Mouse (Mus musculus) neural tube, embryonic 14.5 days (tissue): Measurements from ENCODE around the gene Phldb3. TPM values are rescaled to one million over a fixed set of nuclear protein-coding genes. Genes with fewer than 3 reads are reported as not detected.

Experiments used
- ATAC-seq: fragments of 200-750 bp; cut with Nextera tagmentation; 2 replicates; pipeline ENCODE4 v1.8.0; 2017; ENCODE audit warnings: low read depth, mild to moderate bottlenecking, moderate TSS enrichment, moderate library complexity
- H3K27ac ChIP-seq: fragments of 300-500 bp; sonication (generic); 2 replicates; pipeline ENCODE4 v1.5.1; 2014; ENCODE audit warnings: low read depth, mild to moderate bottlenecking, control low read depth, low read length, moderate library complexity, mixed read lengths
- H3K27me3 ChIP-seq: fragments of 300-500 bp; sonication (generic); 2 replicates; pipeline ENCODE4 v1.6.1; 2014; ENCODE audit warnings: low read length; ENCODE audit not compliant: control insufficient read depth, insufficient read depth
- H3K36me3 ChIP-seq: fragments of 300-500 bp; sonication (generic); 2 replicates; pipeline ENCODE4 v1.6.1; 2014; ENCODE audit warnings: low read length, mixed read lengths; ENCODE audit not compliant: control insufficient read depth, insufficient read depth
- H3K4me1 ChIP-seq: fragments of 300-500 bp; sonication (generic); 2 replicates; pipeline ENCODE4 v1.6.1; 2014; ENCODE audit warnings: low read length; ENCODE audit not compliant: control insufficient read depth, insufficient read depth
- H3K4me2 ChIP-seq: fragments of 300-500 bp; sonication (generic); 2 replicates; pipeline ENCODE4 v1.6.1; 2014; ENCODE audit warnings: mild to moderate bottlenecking, low read depth, low read length, control low read depth
- H3K4me3 ChIP-seq: fragments of 300-500 bp; sonication (generic); 2 replicates; pipeline ENCODE4 v1.5.1; 2014; ENCODE audit warnings: low read depth, low read length, control low read depth, mixed read lengths
- H3K9ac ChIP-seq: fragments of 300-500 bp; sonication (generic); replicated peaks from 2 replicates; pipeline ENCODE4 v1.6.1; 2014; ENCODE audit warnings: low read depth, mild to moderate bottlenecking, control low read depth, low read length, mixed read lengths
- H3K9me3 ChIP-seq: fragments of 300-500 bp; sonication (generic); 2 replicates; pipeline ENCODE4 v1.6.1; 2016; ENCODE audit warnings: low read length; ENCODE audit not compliant: control insufficient read depth
- WGBS: fragments of 180-500 bp; shearing (Covaris S2); extraction: QIAGEN DNeasy Blood & Tissue Kit; methylation state at CpG from one replicate; pipeline ENCODE4 v1.1.7; 2014; 5-methylcytosine and 5-hydroxymethylcytosine counted together
- polyA plus RNA-seq: library from polyadenylated mRNA; unstranded; fragments of >200 nt; fragmentation: Nextera tagmentation; extraction: Ambion mirVana; gene quantifications from 2 replicates; pipeline ENCODE4 v1.2.1, GENCODE M21; 2014

The Phldb3 gene
- polyA plus RNA-seq, 1 experiment from 2014 or later: not detected

GRCm38 (mm10) chr7:24605561-24605960 lies 5.0 kb upstream of the Phldb3 start:
- Histone ChIP-seq H3K27me3 (peaks cover 7% of the 10 kb centered on the region), H3K9ac (no peak overlapping the region), H3K4me2 (no peak overlapping the region), H3K4me3 (no peak overlapping the region), H3K36me3 (no peaks in the 10 kb centered on the region), H3K9me3 (no peaks in the 10 kb centered on the region), H3K27ac (no peak overlapping the region), H3K4me1 (0 out of 2 replicates have a peak, but pooled peaks cover 1% of the 10 kb centered on the region)
- 91% methylated on average over 7 of the region's 7 CpGs for WGBS
- ATAC-seq: no peak

DNA sequence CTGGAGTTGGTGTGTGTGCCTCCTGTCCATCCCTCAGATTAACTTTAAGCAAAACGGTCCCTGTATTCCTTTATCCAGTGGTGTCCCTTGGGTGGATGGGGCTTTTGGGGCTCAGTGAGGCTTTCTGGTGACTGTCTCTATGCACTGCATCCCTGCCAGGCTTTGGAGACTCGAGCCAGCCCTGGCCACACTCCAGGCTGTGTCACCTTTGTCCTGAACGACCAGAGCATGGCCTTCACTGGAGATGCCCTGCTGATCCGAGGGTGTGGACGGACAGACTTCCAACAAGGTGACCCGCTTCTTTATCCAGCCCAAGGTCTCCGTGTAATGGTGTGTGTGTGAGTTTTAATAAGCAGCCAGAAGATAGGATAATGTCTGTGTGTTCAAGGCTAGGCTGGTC lies 4.5 kb upstream of the Phldb3 start:
- 87% methylated on average over 7 of the region's 7 CpGs for WGBS
- H3K4me2 ChIP-seq: no peak overlapping the region
- H3K27ac ChIP-seq: no peak overlapping the region
- no peak overlapping the region for H3K9ac ChIP-seq
- H3K9me3 ChIP-seq: no peaks in the 10 kb centered on the region
- no peaks in the 10 kb centered on the region for H3K36me3 ChIP-seq
- H3K4me3 ChIP-seq: no peak overlapping the region
- 0 out of 2 replicates have a peak, but pooled peaks cover 2% of the 10 kb centered on the region for H3K4me1 ChIP-seq
- no peak for ATAC-seq
- peaks cover 12% of the 10 kb centered on the region for H3K27me3 ChIP-seq

DNA sequence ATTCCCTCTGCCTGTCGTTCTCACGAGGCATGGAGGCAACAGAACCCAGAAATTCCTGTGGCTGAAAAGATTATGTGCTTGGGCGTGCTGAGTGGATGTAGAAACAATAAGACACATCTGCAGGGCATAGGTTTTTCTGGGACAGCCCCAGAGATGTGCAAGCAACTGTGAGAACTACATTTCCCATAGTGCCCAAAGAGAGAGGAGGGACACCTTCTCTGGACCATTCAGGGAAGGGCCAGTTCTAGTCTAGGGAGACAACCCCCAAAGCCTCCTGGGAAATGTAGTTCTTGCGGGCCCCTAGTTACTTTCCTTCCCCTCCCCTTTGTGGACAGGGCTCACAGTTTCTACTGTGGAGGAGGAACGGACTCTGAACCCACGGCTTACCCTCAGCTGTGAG lies 2.5 kb upstream of the Phldb3 start:
- no peak overlapping the region for H3K9ac ChIP-seq
- peak; percentile 77; the same call in 1 of the 2 replicates for ATAC-seq
- 0 out of 2 replicates have a peak, but pooled peaks cover 2% of the 10 kb centered on the region for H3K4me1 ChIP-seq
- WGBS: 51% methylated on average over 6 of the region's 6 CpGs
- peaks cover 30% of the 10 kb centered on the region for H3K27me3 ChIP-seq
- H3K4me2 ChIP-seq: no peak overlapping the region
- H3K36me3 ChIP-seq: no peaks in the 10 kb centered on the region
- H3K27ac ChIP-seq: no peak overlapping the region
- H3K4me3 ChIP-seq: no peak overlapping the region
- H3K9me3 ChIP-seq: no peaks in the 10 kb centered on the region

DNA sequence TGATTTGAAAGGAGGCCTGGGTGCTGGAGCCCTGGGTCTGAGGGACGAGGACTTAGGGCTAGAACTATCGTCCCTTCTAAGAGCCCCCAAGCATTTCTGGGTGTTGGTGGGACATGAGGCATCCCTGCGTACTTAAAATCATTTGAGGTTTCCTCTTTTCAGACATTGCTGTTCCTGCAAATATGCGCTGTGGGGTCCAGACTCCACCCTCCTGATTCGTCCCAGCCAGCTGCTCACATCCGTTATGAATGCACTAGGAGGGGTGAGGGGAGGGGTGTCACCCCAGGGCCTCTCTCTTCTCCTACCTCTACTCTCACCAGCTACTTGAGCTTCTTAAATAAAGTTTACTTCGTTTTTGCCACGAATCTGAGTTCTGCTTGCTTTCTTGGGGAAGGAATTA lies 2.0 kb upstream of the Phldb3 start:
- 0 out of 2 replicates have a peak, but pooled peaks cover 2% of the 10 kb centered on the region for H3K4me1 ChIP-seq
- no peaks in the 10 kb centered on the region for H3K9me3 ChIP-seq
- H3K27me3 ChIP-seq: peaks cover 35% of the 10 kb centered on the region
- H3K27ac ChIP-seq: no peak overlapping the region
- ATAC-seq: no peak
- 77% methylated on average over 8 of the region's 8 CpGs for WGBS
- no peaks in the 10 kb centered on the region for H3K36me3 ChIP-seq
- no peak overlapping the region for H3K4me3 ChIP-seq
- H3K4me2 ChIP-seq: no peak overlapping the region
- no peak overlapping the region for H3K9ac ChIP-seq

DNA sequence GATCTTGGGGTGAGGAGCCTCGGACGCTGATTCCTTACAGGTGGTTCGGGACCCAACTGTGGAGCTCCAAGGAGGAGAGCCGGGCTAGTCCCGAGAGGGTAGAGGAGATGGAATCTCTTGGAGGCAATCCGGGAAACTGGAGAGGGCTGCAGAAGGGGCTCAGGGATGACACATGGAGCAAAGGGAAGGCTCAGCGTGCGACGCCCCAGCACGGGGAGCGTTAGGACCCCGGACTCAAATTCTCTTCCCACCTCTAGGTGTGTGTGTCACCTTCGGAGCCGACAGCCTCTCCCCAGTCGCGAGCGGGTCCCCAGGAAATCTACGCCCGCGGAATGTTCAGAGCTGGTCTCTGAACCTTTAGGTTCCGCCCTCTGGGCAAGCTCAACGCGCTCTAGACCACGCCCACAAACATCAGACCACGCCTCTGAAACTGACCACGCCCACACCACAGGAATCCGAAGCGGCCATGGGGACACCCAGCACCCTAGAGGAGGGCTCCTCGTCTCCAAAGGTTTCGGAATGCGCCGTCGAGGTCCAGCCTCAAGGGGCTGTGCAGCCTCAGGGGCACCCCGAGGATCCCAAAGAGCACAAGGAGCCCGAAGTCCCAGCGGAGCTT lies 424 bp downstream of the Phldb3 start:
- 1% methylated on average over 36 of the region's 36 CpGs for WGBS
- Histone ChIP-seq H3K27me3 (peaks cover 35% of the 10 kb centered on the region), H3K27ac (no peak overlapping the region), H3K4me1 (0 out of 2 replicates have a peak, but pooled peaks cover 2% of the 10 kb centered on the region), H3K9ac (no peak overlapping the region), H3K36me3 (no peaks in the 10 kb centered on the region), H3K9me3 (no peaks in the 10 kb centered on the region), H3K4me2 (peak overlapping the region; percentile 26), H3K4me3 (peak overlapping the region; percentile 22)
- peak; percentile 10; the same call in 1 of the 2 replicates for ATAC-seq

GRCm38 (mm10) chr7:24611709-24612108 lies 1.1 kb downstream of the Phldb3 start:
- ATAC-seq: no peak
- Histone ChIP-seq H3K4me2 (peak overlapping the region; percentile 26; the same call in 1 of the 2 replicates), H3K36me3 (no peaks in the 10 kb centered on the region), H3K4me3 (no peak overlapping the region), H3K27me3 (peaks cover 35% of the 10 kb centered on the region), H3K9me3 (no peaks in the 10 kb centered on the region), H3K27ac (no peak overlapping the region), H3K9ac (no peak overlapping the region), H3K4me1 (0 out of 2 replicates have a peak, but pooled peaks cover 2% of the 10 kb centered on the region)
- 14% methylated on average over 7 of the region's 7 CpGs for WGBS

GRCm38 (mm10) chr7:24612308-24612910 lies 1.8 kb downstream of the Phldb3 start:
- no peak for ATAC-seq
- Histone ChIP-seq H3K27me3 (peaks cover 35% of the 10 kb centered on the region), H3K4me1 (0 out of 2 replicates have a peak, but pooled peaks cover 2% of the 10 kb centered on the region), H3K9ac (no peak overlapping the region), H3K27ac (no peak overlapping the region), H3K36me3 (no peaks in the 10 kb centered on the region), H3K4me3 (no peak overlapping the region), H3K4me2 (0 out of 2 replicates have a peak overlapping the region, but pooled peaks have one; percentile 8), H3K9me3 (no peaks in the 10 kb centered on the region)
- WGBS: 4% methylated on average over 27 of the region's 27 CpGs

DNA sequence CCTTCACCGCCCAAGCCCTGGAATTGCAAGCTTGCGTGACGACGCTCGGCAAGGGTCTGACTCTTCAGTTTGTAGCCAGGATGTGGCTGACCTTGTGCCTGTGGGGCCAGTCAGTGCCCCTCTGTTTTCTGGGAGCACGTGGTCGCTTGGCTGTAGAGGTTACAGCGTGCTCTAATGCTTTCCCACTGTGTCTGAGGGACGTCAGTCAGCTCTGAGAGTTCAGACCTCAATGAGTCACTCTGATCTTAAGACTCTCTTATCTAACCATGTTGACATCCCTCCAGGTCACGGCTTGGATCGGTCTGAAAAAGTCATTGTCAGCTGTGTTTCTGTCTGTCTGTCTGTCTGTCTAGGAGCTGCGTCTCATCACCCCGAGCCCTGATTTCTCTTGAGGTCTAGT lies 4.3 kb downstream of the Phldb3 start:
- no peak overlapping the region for H3K27ac ChIP-seq
- no peak overlapping the region for H3K4me2 ChIP-seq
- no peak overlapping the region for H3K9ac ChIP-seq
- peaks cover 35% of the 10 kb centered on the region for H3K27me3 ChIP-seq
- WGBS: 79% methylated on average over 13 of the region's 13 CpGs
- H3K4me1 ChIP-seq: 0 out of 2 replicates have a peak, but pooled peaks cover 2% of the 10 kb centered on the region
- no peak overlapping the region for H3K4me3 ChIP-seq
- no peak for ATAC-seq
- H3K36me3 ChIP-seq: no peaks in the 10 kb centered on the region
- no peaks in the 10 kb centered on the region for H3K9me3 ChIP-seq

DNA sequence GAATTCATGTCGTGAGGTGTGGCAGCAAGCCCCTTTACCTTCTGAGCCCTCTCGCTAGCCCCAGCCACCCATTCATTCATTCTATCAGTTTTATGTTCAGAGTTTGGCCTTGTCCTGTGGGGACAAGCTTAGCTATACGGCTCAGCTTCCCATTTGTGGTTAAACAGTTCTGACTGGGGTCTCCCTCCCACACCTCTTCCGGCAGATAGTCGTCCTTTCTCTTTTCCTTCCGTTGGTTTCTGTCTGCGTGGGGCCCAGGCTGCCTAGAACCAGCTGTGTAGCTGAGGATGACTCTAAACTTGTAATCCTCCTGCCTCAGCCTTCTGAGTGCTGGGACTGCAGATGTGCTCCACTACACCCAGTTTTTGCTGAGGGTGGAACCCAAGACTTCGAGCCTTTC lies 7.2 kb downstream of the Phldb3 start:
- no peak overlapping the region for H3K4me3 ChIP-seq
- no peaks in the 10 kb centered on the region for H3K4me1 ChIP-seq
- no peak overlapping the region for H3K4me2 ChIP-seq
- no peak overlapping the region for H3K9ac ChIP-seq
- no peak overlapping the region for H3K27ac ChIP-seq
- H3K36me3 ChIP-seq: no peaks in the 10 kb centered on the region
- peaks cover 8% of the 10 kb centered on the region; the same call in 1 of the 2 replicates for H3K27me3 ChIP-seq
- H3K9me3 ChIP-seq: no peaks in the 10 kb centered on the region
- no peak for ATAC-seq
- 79% methylated on average over 8 of the region's 8 CpGs for WGBS
